Mouse (Mus musculus): ENCODE data around the gene Eme2.

The Eme2 gene

DNA sequence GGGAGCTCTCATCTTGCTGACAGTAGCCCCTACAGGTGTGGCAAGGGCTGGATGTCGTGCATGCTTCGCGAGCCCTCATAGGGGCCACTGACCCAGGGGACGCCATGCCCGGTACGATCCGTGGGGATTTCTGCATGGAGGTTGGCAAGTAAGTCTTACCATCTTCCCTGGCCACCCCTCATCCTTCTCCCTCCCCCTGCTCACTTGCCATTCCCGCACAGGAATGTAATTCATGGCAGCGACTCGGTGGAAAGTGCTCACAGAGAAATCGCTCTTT is 2.0 kb upstream of the Eme2 start:
- in situ Hi-C loops (cut with MboI, MseI): no loop called here

DNA sequence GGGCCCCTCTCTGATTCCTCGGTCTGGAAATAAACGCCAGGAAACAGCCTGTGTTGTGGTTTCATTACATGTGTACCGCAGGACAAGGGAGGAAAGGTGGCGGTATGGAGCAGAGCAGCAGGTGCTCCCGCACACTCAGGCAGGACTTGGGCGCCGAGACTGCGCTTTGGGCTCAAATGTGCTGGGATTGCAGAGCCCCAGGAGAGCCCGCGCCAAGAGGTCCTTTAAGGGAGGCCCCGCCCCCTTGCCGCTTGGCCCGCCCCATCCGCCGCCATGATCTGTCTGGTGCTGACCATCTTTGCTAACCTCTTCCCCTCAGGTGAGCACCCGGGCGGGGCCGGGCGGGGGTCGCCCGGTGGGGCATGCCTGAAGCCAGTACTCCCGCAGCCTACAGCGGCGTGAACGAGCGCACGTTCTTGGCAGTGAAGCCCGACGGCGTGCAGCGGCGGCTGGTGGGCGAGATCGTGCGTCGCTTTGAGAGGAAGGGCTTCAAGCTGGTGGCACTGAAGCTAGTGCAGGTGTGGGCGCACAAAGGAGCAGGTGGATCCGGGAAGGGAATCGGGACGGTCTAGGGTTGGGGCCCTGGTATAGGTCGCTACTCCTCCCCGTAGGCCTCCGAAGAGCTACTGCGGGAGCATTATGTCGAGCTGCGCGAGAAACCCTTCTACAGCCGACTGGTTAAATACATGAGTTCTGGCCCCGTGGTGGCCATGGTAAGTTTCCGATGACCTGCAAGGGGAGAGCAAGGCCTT is 1.5 kb upstream of the Eme2 start, which contains the start of gene Nme3:
Gene Nme3, plus strand, starts transcription at position 260 of the 752 bp plus-strand sequence.
- in situ Hi-C loops (cut with MboI, MseI): no loop called here

GRCm38 (mm10) chr17:24895571-24896240 is 819 bp upstream of the Eme2 start:
- in situ Hi-C loops (cut with MboI, MseI): no loop called here

GRCm38 (mm10) chr17:24894061-24894994 is 559 bp downstream of the Eme2 start:
- in situ Hi-C loops (cut with MboI, MseI): no loop called here

GRCm38 (mm10) chr17:24893276-24893675 is 1.6 kb downstream of the Eme2 start:
- in situ Hi-C loops (cut with MboI, MseI): no loop called here

DNA sequence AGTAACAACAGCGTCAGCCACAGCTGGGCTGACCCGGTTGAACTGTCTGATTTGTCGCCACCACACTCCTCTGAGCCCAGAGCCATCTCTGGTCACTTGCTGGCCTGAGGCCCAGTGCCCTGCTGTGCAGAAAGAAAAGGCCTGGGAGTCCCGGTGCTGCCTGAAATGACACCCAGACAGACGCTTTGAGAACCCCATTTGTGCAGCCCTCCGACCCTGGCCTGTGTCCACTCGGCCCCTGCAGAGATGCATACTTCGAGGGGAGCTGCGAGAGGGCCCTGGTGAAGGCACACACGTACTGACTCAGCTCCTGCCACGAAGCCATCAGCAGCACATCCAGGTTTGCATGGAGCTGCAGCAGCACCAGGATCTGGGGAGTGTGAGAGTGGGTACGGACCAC is 2.1 kb downstream of the Eme2 start:
- in situ Hi-C loops (cut with MboI, MseI): no loop called here

DNA sequence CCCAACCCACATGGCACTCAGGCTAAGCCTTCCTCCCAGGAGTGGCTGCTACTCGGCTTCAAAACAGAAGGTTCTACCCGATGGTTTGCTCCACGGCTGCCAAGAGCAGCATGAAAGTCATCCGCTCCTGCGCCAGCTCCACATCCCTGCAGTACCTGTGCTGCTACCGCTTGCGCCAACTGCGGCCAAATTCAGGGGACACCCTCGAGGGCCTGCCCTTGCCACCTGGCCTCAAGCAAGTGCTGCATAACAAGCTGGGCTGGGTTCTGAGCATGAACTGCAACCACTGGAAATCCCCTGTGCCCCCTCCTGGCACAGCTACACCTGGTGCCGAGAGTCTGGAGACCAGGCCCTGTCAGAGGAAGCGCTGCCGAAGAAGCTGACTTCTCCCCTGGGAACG is 3.6 kb downstream of the Eme2 start:
- in situ Hi-C loops (cut with MboI, MseI): no loop called here

DNA sequence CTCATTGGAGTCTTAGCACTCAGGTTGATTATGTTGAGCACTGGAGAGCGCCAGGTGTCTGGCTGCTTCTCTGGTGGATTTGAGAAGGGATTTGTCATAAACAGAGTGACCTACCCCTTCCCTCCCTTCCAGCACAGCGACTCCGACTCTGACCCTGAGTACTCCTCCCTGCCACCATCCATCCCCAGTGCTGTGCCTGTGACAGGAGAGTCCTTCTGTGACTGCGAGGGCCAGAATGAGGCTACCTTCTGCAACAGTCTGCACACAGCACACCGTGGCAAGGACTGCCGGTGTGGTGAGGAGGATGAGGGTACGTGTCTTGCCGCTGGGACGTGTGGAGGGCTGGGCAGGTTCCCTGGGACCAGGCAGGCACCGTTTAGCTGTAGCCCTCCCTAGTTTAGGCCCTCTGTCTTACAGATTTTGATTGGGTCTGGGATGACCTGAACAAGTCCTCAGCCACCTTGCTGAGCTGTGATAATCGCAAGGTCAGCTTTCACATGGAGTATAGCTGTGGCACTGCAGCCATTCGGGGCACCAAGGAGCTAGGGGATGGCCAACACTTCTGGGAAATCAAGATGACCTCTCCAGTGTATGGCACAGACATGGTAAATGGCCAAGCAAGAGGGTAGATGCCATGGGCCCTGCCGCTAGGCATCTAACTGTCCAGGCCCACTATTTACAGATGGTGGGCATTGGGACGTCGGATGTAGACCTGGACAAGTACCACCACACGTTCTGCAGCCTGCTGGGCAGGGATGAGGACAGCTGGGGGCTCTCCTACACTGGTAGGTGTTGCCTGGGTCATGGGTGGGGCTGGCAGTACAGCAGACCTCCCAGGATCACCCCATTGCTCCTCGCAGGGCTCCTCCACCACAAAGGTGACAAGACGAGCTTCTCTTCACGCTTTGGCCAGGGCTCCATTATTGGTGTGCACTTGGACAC is 4.5 kb downstream of the Eme2 start:
- in situ Hi-C loops (cut with MboI, MseI): no loop called here

DNA sequence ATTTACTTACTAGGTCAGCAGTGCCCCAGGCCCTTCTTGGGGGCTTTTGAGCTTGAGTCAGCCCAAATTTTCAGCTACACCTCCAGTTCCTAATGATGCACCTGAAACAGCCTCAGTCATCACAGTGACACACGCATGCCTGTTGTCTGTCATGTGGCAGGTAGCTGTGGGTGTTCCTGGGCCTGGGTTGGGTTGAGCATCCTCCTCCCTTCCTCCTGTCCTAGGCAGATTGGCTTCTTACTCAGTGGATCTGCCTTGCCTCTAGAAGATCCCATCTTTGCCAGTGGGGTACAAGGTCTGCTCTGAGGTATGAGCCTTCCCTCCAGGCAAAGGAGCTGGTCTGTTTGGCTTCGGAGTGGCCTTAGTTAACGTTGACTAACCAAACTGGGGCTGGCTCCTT is 6.0 kb downstream of the Eme2 start:
- in situ Hi-C loops (cut with MboI, MseI): loop anchor here (5.0 kb wide), 1 partner anchor 42 kb away; no protein-coding TSS in a partner anchor

- in situ Hi-C loops (cut with MboI, MseI): loop anchor here (5.0 kb wide), 1 partner anchor 40 kb away; no protein-coding TSS in a partner anchor
Measured at GRCm38 (mm10) chr17:24887291-24888080, 7.4 kb downstream of the Eme2 start.

DNA sequence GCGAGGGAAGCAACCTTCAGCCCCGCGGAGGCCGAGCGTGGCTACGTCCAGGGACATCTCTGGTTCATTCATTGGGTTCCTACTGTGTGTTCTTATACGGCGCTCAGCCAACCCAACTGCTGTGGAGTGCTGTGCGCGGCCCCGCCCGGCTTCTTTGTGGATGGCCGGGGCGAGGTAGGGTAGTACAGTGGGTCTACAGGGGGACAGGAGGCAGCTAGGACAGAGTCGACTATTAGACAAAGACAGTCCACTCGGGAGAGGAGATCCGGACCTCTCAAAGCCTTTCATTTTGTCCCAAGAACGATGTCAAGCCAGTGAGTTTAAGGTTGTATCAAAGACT is 8.0 kb downstream of the Eme2 start:
- in situ Hi-C loops (cut with MboI, MseI): loop anchor here (5.0 kb wide), 1 partner anchor 40 kb away; no protein-coding TSS in a partner anchor

GRCm38 (mm10) chr17:24886134-24886931 is 8.6 kb downstream of the Eme2 start, which contains the start of the genes Nubp2 and Spsb3:
Gene Nubp2, minus strand, starts transcription at chr17:24886349.
Gene Spsb3, plus strand, starts transcription at chr17:24886643.
- in situ Hi-C loops (cut with MboI, MseI): loop anchor here (5.0 kb wide), 1 partner anchor 39 kb away; no protein-coding TSS in a partner anchor

- in situ Hi-C loops (cut with MboI, MseI): loop anchor here (5.0 kb wide), 1 partner anchor 38 kb away; no protein-coding TSS in a partner anchor
Measured at GRCm38 (mm10) chr17:24885356-24886133, 9.3 kb downstream of the Eme2 start.

GRCm38 (mm10) chr17:24884391-24884790 is 10.5 kb downstream of the Eme2 start:
- in situ Hi-C loops (cut with MboI, MseI): no loop called here

DNA sequence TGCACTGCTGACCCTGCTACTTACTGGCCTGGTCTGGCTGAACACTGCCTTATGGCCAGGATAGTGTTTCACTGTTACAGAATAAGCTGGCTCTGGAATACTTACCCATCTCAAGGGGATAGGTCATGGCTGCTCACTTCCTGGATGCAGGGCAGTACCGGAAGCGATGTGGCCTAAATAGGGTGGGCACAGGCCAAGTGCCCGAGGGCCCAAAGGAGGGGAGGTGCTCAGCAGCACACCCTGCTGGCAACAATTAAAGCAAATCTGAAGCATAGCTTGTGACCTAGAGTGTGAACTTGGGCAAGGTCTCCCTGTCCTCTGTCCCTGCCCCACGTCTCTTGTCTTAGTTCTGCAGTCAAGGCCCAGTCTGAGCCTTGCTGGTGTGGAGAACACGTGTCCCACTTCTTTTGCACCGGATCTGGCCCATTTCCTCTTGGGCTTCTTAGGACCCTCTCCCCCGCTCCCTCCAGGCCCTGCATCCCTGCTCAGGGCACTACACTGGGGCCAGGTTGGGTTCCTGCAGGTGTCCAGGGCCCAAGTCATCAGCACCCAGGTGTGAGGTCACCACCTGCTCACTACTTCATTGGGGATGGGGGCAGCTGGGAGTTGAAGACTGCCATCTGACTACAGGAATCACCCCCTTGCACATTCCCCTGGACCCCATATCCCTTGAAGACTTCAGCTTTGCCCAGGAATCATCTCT is 13.0 kb downstream of the Eme2 start:
- in situ Hi-C loops (cut with MboI, MseI): no loop called here

DNA sequence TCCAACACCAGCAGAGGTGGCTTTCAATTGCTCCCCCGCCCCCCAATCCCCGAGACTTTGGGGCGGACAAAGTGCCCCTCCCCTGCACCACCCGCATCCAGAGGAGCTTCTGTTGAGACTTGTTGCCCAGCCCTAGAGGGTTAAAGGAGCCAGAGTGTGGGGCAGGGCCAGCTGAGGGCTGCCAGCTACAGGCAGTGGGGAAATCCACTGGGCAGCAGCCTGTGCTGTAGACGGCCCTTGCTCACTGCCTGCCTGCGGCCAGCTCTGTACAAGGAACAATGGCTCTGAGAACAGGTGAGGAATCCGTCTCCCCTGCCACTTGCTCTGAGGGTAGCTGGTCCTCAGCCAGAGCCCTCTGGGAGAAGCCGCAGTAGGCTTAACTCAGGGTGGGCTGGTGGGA is 16.4 kb downstream of the Eme2 start:
- in situ Hi-C loops (cut with MboI, MseI): no loop called here

GRCm38 (mm10) chr17:24878117-24878397 is 16.8 kb downstream of the Eme2 start:
- in situ Hi-C loops (cut with MboI, MseI): no loop called here

All from T-helper 1 cell (primary cell).